Mouse (Mus musculus): ENCODE results near the gene Dnajb8.

Gene Dnajb8

GRCm38 (mm10) chr6:88229221-88229620, 7.2 kb downstream of the Dnajb8 start:
- DNase-seq (ENCODE audit: low spot score): no peak

GRCm38 (mm10) chr6:88231821-88232220, 9.8 kb downstream of the Dnajb8 start:
- no peak for DNase-seq (ENCODE audit: low spot score)

GRCm38 (mm10) chr6:88232221-88232620, 10.2 kb downstream of the Dnajb8 start:
- DNase-seq (ENCODE audit: low spot score): no peak

- DNase-seq (ENCODE audit: low spot score): no peak
These were observed 11.9 kb downstream of the Dnajb8 start for GRCm38 (mm10) chr6:88233996-88234395.

- peak; percentile 9 for DNase-seq (ENCODE audit: low spot score)
These were observed 13.4 kb downstream of the Dnajb8 start for GRCm38 (mm10) chr6:88235461-88235860.

GRCm38 (mm10) chr6:88235983-88236382, 13.9 kb downstream of the Dnajb8 start:
- DNase-seq (ENCODE audit: low spot score): peak; percentile 68

- DNase-seq (ENCODE audit: low spot score): peak; percentile 18
These were observed 14.4 kb downstream of the Dnajb8 start for GRCm38 (mm10) chr6:88236513-88236912.

GRCm38 (mm10) chr6:88242604-88243003, 20.5 kb downstream of the Dnajb8 start:
- DNase-seq (ENCODE audit: low spot score): peak; percentile 82

GRCm38 (mm10) chr6:88249231-88249630, 27.2 kb downstream of the Dnajb8 start:
- DNase-seq (ENCODE audit: low spot score): no peak

GRCm38 (mm10) chr6:88251396-88251795, 29.3 kb downstream of the Dnajb8 start:
- DNase-seq (ENCODE audit: low spot score): no peak

GRCm38 (mm10) chr6:88251798-88252478, 29.9 kb downstream of the Dnajb8 start:
- DNase-seq (ENCODE audit: low spot score): no peak

GRCm38 (mm10) chr6:88254082-88254481, 32.0 kb downstream of the Dnajb8 start:
- DNase-seq (ENCODE audit: low spot score): no peak

GRCm38 (mm10) chr6:88255435-88255834, 33.4 kb downstream of the Dnajb8 start:
- DNase-seq (ENCODE audit: low spot score): no peak

GRCm38 (mm10) chr6:88259621-88260020, 37.6 kb downstream of the Dnajb8 start:
- DNase-seq (ENCODE audit: low spot score): no peak

- no peak for DNase-seq (ENCODE audit: low spot score)
These were observed 38.6 kb downstream of the Dnajb8 start for GRCm38 (mm10) chr6:88260645-88261044.

GRCm38 (mm10) chr6:88262160-88262559, 40.1 kb downstream of the Dnajb8 start:
- DNase-seq (ENCODE audit: low spot score): peak; percentile 31

GRCm38 (mm10) chr6:88265355-88265754, 43.3 kb downstream of the Dnajb8 start:
- no peak for DNase-seq (ENCODE audit: low spot score)

- no peak for DNase-seq (ENCODE audit: low spot score)
These were observed 44.0 kb downstream of the Dnajb8 start for GRCm38 (mm10) chr6:88266055-88266454.

- DNase-seq (ENCODE audit: low spot score): no peak
These were observed 45.0 kb downstream of the Dnajb8 start for GRCm38 (mm10) chr6:88267068-88267467.

GRCm38 (mm10) chr6:88267970-88268369, 45.9 kb downstream of the Dnajb8 start:
- DNase-seq (ENCODE audit: low spot score): no peak

- no peak for DNase-seq (ENCODE audit: low spot score)
These were observed 52.6 kb downstream of the Dnajb8 start for GRCm38 (mm10) chr6:88274623-88275022.

GRCm38 (mm10) chr6:88276221-88276620, 54.2 kb downstream of the Dnajb8 start:
- no peak for DNase-seq (ENCODE audit: low spot score)

- DNase-seq (ENCODE audit: low spot score): no peak
These were observed 55.2 kb downstream of the Dnajb8 start for GRCm38 (mm10) chr6:88277242-88277641.

- no peak for DNase-seq (ENCODE audit: low spot score)
These were observed 56.1 kb downstream of the Dnajb8 start for GRCm38 (mm10) chr6:88278141-88278540.

Measured in embryo, embryonic 10.5 days (tissue).